Mouse (Mus musculus) fibroblast of lung, adult 2 months (primary cell): ENCODE results near the gene Gm20388.

ENCODE experiments used
- DNase-seq: peaks from one replicate; pipeline ENCODE4 v3.0.0-alpha.2; 2011; ENCODE audit warnings: low read depth

Gm20388 gene

GRCm38 (mm10) chr8:123854252-123854651 lies 3943.6 kb downstream of the Gm20388 start:
- no peak for DNase-seq

GRCm38 (mm10) chr8:123854733-123855475 lies 3944.3 kb downstream of the Gm20388 start:
- no peak for DNase-seq

GRCm38 (mm10) chr8:123857361-123857760 lies 3946.7 kb downstream of the Gm20388 start:
- DNase-seq, result no peak

- DNase-seq, result no peak
These were observed 3947.9 kb downstream of the Gm20388 start for GRCm38 (mm10) chr8:123858574-123858940.

GRCm38 (mm10) chr8:123858941-123859647 lies 3948.5 kb downstream of the Gm20388 start:
- peak; percentile 66 for DNase-seq

- no peak for DNase-seq
These were observed 3949.1 kb downstream of the Gm20388 start, which contains the start of gene Ccsap for GRCm38 (mm10) chr8:123859648-123860259. Gene Ccsap, minus strand, starts transcription at chr8:123860209.

DNA sequence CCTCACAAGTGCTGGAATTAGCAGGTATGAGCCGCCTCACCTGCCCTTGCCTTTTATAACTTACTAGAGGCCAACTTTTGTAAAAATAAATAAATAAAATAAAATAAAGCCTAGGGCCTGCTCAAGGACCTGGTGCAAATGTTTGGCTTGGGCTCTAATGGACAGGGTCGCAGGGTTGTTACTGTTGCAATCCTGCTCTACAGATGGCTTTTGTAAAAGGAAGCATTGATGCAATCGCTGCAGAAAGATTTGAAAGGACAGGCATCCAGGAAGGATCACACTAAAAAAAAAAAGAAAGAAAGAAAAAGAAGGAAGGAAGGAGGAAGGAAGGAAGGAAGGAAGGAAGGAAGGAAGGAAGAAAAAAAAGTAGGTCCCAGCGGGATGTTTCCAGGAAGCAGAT lies 3949.7 kb downstream of the Gm20388 start:
- DNase-seq, result no peak

GRCm38 (mm10) chr8:123865786-123866185 lies 3955.1 kb downstream of the Gm20388 start:
- no peak for DNase-seq

GRCm38 (mm10) chr8:123866971-123867370 lies 3956.3 kb downstream of the Gm20388 start:
- peak; percentile 58 for DNase-seq

- DNase-seq, result no peak
These were observed 3961.4 kb downstream of the Gm20388 start for GRCm38 (mm10) chr8:123872048-123872447.

DNA sequence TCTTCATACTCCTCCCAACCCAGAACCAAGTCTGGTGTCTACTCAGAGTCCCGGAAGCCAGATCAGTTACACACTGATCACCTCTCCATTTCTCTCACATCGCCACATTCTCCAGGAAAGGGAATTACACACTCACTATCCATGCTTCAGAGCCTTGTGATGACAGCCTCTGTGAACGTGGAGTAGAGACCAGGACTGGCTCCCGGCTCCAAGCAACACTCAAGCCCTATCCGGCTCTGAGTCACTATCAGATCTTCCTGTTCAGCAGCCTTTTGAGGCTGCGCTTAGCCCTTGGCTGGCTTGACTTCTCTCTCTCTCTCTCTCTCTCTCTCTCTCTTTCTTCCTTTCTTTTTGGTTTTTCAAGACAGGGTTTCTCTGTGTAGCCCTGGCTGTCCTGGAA lies 3962.7 kb downstream of the Gm20388 start:
- no peak for DNase-seq

- DNase-seq, result no peak
These were observed 3963.7 kb downstream of the Gm20388 start for GRCm38 (mm10) chr8:123874324-123874723.

DNA sequence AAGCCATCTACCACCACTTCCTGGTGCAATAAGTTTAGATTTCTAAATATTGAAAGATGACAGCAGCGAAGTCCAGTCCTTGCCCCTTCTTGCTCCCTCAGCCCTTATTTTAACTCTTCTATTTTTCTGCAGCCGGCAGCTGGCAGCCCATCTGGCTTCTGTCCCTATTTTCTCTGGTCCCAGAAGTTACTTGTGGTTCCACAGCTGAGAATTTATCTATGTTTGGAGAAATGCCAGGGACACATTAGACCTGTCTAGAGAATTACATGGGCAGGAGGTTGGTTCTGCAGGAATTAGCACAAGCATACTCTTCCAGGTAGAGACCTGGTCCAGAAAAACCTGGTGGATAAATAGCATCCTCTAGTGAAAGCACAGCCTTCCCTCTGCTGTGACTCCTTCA lies 3967.2 kb downstream of the Gm20388 start:
- DNase-seq, result no peak

GRCm38 (mm10) chr8:123880271-123880670 lies 3969.6 kb downstream of the Gm20388 start:
- DNase-seq, result no peak

DNA sequence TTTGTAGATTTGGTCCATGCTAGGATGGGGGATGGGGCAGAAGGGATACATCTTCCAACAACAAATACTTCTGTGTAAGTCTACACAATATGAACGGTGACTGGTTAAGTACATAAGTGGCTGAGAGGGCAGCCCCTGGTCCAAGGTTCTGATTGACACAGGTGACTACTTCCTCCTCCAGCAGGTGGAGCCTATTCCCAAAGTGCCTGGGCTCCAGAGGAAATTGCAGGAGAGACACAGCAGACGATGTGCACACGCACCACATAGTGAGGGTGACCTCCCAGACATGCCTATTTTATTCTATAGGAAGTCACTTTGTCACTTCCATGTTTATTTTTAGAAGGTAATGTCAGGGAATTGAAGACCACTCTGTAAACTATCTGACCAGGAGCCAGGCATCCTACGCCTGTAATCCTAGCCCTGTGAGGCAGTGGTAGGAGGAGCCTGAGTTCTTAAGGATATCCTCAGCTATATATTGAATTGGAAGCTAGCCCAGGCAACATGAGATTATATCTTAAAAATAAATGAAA lies 3970.2 kb downstream of the Gm20388 start:
- no peak for DNase-seq

DNA sequence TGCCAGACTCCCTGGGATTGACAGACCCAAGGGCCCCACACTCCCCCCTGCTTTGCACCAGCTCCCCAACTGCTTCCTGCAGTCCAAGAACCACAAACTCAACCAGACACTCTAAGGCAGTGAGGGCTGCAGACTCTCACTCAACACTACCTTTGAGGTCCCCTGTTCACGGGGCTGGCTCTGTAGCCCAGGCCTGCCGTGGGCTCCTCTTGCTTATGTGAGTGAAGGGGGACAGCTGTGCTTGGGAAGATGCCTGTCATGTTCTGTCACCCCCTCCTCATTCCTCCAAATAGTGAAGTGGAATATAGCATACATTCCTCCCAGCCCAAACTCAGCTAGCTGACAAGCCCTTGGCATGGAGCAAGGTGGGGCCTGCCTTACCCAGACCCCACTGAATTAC lies 3971.8 kb downstream of the Gm20388 start:
- DNase-seq, result no peak

- no peak for DNase-seq
These were observed 3972.5 kb downstream of the Gm20388 start for GRCm38 (mm10) chr8:123883094-123883493.

- no peak for DNase-seq
These were observed 3974.3 kb downstream of the Gm20388 start for GRCm38 (mm10) chr8:123884721-123885565.

DNA sequence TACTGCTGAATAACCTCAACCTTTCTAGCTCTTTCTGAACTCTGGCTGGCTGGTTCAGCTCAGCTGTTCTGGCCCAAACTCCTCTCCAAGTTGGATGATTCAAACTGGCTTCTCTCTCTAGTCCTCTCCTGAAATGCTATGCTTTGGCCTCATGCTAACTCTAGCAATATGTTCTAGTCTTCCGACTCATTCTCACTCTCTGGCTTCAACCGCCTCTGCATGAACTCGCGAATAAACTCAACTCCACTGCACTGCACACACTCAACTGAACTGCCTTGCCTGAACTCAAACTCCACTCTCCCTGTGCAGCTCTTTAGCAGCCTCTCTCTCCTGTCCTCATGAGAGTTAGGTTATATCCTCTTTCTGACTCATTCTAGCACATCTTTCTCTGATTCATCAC lies 3976.5 kb downstream of the Gm20388 start:
- DNase-seq, result no peak

- peak; percentile 30 for DNase-seq
These were observed 3977.3 kb downstream of the Gm20388 start for GRCm38 (mm10) chr8:123887956-123888355.

DNA sequence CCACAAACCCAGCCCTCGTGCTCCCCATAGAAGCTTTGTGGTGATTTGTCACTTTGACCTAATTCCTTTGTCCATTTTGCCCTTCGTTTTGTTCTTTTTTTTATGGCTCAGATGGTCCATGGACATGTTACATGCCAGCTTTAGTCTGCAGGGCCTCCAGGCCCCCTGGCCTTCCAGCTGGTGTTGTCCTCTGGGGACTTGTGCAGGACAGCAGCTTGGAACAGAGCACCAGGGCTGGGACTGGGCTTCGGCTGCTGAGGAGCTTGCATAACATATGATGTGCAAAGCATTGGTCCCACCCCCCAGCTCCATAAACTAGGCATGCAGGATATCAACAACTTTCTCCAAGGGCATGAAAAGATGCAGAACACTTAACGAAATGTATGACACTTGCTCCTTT lies 3979.2 kb downstream of the Gm20388 start:
- DNase-seq, result no peak

DNA sequence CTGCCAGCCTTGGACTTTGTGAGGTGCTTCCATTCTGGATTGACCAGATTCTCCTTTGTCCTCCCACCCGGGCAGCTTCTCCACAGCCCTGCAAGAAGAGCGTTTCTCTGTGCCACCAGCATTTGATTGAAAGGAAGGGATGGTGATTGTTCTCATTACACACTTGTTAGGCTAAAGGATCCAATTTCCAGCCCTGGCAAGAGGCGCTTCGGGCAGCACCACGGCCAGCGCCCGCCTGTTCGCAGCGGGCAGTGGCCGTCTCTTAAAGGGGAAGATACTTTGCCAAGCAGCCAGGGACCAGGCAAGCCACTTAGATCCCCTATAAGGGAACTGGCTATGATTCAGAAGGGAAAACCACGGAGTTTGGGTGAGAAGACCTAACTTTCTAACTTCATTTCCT lies 3980.6 kb downstream of the Gm20388 start:
- DNase-seq, result peak; percentile 28
